Mouse (Mus musculus) heart, embryonic 10.5 days (tissue): Measurements from ENCODE around the gene Mtf2. TPM values are rescaled to one million over a fixed set of nuclear protein-coding genes. Genes with fewer than 3 reads are reported as not detected.

Source experiments
- DNase-seq: peaks from one replicate; pipeline ENCODE4 v3.0.0-alpha.2; 2017; ENCODE audit warnings: low spot score
- H3K27ac ChIP-seq: fragments of 300-500 bp; sonication (generic); 2 replicates; pipeline ENCODE4 v1.5.1; 2016; ENCODE audit warnings: mild to moderate bottlenecking
- H3K27me3 ChIP-seq: fragments of 300-500 bp; sonication (generic); 2 replicates; pipeline ENCODE4 v1.6.1; 2016; ENCODE audit warnings: mild to moderate bottlenecking; ENCODE audit not compliant: poor library complexity, insufficient read depth, severe bottlenecking
- H3K36me3 ChIP-seq: fragments of 300-500 bp; sonication (generic); 2 replicates; pipeline ENCODE4 v1.6.1; 2016; ENCODE audit warnings: mild to moderate bottlenecking, moderate library complexity
- H3K4me1 ChIP-seq: fragments of 300-500 bp; sonication (generic); 2 replicates; pipeline ENCODE4 v1.6.1; 2016; ENCODE audit warnings: mild to moderate bottlenecking
- H3K4me3 ChIP-seq: fragments of 300-500 bp; sonication (generic); 2 replicates; pipeline ENCODE4 v1.5.1; 2016; ENCODE audit warnings: mild to moderate bottlenecking, moderate library complexity
- H3K9me3 ChIP-seq: fragments of 300-500 bp; sonication (generic); 2 replicates; pipeline ENCODE4 v1.6.1; 2016; ENCODE audit warnings: mild to moderate bottlenecking, moderate library complexity
- WGBS: fragments of 180-500 bp; shearing (Covaris S2); methylation state at CpG from one replicate; pipeline ENCODE4 v1.1.7; 2016; 5-methylcytosine and 5-hydroxymethylcytosine counted together
- polyA plus RNA-seq: library from polyadenylated mRNA; unstranded; fragments of >200 nt; fragmentation: Nextera tagmentation; extraction: Ambion mirVana; gene quantifications from 2 replicates; pipeline ENCODE4 v1.2.1, GENCODE M21; 2016

Mtf2 gene
- polyA plus RNA-seq, 1 experiment from 2014 or later: 115 TPM

GRCm38 (mm10) chr5:108104306-108104705 lies 38.8 kb downstream of the Mtf2 start:
- Histone ChIP-seq H3K36me3 (peaks cover 69% of the 10 kb centered on the region), H3K4me3 (no peak overlapping the region), H3K27me3 (no peaks in the 10 kb centered on the region), H3K27ac (no peak overlapping the region), H3K9me3 (no peaks in the 10 kb centered on the region), H3K4me1 (no peaks in the 10 kb centered on the region)
- no peak for DNase-seq
- WGBS: 88% methylated on average over 5 of the region's 5 CpGs

- no peak overlapping the region for H3K27ac ChIP-seq
- H3K4me1 ChIP-seq: no peaks in the 10 kb centered on the region
- no peaks in the 10 kb centered on the region for H3K27me3 ChIP-seq
- H3K9me3 ChIP-seq: no peaks in the 10 kb centered on the region
- WGBS: 94% methylated on average over 7 of the region's 7 CpGs
- no peak overlapping the region for H3K4me3 ChIP-seq
- H3K36me3 ChIP-seq: peaks cover 37% of the 10 kb centered on the region
- no peak for DNase-seq
These were observed 43.9 kb downstream of the Mtf2 start for GRCm38 (mm10) chr5:108109346-108109745.

- Histone ChIP-seq H3K27me3 (no peaks in the 10 kb centered on the region), H3K36me3 (peaks cover 9% of the 10 kb centered on the region), H3K4me1 (no peaks in the 10 kb centered on the region), H3K9me3 (no peaks in the 10 kb centered on the region), H3K4me3 (no peak overlapping the region), H3K27ac (no peak overlapping the region)
- WGBS: 90% methylated on average over 4 of the region's 4 CpGs
- DNase-seq: peak; percentile 58
These were observed 52.2 kb downstream of the Mtf2 start for GRCm38 (mm10) chr5:108117693-108118092.

DNA sequence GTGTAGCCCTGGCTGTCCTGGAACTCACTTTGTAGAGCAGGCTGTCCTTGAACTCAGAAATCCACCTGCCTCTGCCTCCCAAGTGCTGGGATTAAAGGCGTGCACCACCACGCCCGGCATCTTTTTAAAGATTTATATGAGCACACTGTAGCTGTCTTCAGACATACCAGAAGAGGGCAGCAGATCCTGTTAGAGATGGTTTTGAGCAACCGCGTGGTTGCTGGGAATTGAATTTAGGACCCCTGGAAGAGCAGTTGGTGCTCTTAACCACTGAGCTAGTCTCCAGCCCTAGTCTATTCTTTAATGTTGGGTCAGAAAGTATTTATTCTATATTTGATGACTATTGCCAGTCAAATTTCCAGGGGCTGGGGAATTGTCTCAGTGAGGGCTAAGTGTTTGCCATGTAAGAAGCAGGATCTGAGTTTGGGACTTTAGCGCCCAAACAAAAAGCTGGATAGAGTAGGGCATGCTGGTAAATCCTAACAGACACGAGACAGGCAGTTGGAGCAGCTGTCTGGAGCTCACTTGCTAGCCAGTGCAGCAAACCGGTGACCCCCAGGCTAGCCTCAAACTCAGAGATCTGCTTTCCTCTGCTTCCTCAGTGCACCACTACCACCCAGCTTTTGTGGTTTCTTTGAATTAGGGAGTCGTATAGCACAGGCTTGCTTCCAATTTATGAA lies 54.9 kb downstream of the Mtf2 start:
- no peak overlapping the region for H3K27ac ChIP-seq
- peaks cover 13% of the 10 kb centered on the region for H3K36me3 ChIP-seq
- WGBS: 84% methylated on average over 9 of the region's 9 CpGs
- no peaks in the 10 kb centered on the region for H3K9me3 ChIP-seq
- no peak overlapping the region for H3K4me3 ChIP-seq
- no peaks in the 10 kb centered on the region for H3K27me3 ChIP-seq
- H3K4me1 ChIP-seq: no peaks in the 10 kb centered on the region
- DNase-seq: no peak

GRCm38 (mm10) chr5:108131849-108132440 lies 66.5 kb downstream of the Mtf2 start:
- no peak for DNase-seq
- Histone ChIP-seq H3K4me1 (0 out of 2 replicates have a peak, but pooled peaks cover 7% of the 10 kb centered on the region), H3K4me3 (peak overlapping the region; percentile 69), H3K36me3 (peaks cover 17% of the 10 kb centered on the region), H3K9me3 (no peaks in the 10 kb centered on the region), H3K27ac (peak overlapping the region; percentile 88), H3K27me3 (no peaks in the 10 kb centered on the region)
- WGBS: under 1% methylated on average over 32 of the region's 32 CpGs

DNA sequence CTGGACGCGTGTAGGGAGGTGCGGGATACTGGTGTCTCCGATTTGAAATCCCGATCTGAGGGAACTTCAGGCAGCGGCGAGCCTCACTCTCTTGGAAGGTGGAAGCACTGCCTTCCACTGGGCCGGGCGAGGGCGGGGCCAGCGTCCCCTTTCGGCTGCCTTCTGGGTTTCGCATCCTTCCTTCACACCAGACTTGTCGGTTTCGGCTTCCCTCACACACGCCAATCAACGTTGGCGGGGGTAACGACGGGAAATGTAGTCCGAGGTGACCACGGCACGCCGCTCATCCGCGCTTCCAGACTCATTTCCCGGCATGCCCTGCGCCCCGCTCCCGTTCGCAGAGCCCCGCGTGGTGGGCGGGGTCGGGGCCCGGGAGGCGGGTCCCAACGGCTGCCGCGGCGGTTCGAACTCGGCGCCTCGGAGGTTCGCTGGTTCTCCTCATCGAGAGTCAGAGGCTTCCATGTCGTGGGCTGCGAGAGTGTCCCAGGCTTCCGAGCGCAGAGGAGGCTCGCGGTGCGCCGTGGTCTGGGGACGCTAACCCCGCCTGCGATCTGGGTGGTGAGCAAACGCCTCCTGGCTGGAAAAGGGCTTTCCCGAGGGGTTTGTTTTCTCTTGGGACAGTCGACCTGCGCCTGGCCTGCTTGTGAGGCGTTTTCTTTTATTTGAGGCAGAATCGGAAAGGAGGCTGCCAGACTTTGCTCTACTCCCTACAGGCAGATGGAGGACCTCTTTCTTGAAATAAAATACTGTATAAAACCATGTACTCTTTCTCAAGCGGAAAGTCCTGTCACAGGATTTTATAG lies 67.2 kb downstream of the Mtf2 start, which contains the start of the genes Tmed5 and Ccdc18:
Gene Tmed5 (minus strand): TSS at position 180 of the 803 bp plus-strand sequence.
Gene Ccdc18 (plus strand): TSS at position 435 of the 803 bp plus-strand sequence.
- Histone ChIP-seq H3K27ac (peak within 1 kb of the TSS; percentile 88), H3K36me3 (peaks cover 15% of the 10 kb centered on the region), H3K27me3 (no peaks in the 10 kb centered on the region), H3K4me1 (0 out of 2 replicates have a peak, but pooled peaks cover 7% of the 10 kb centered on the region), H3K9me3 (no peaks in the 10 kb centered on the region), H3K4me3 (peak within 1 kb of the TSS; percentile 69)
- under 1% methylated on average over 65 of the region's 65 CpGs for WGBS
- DNase-seq: peak; percentile 99

DNA sequence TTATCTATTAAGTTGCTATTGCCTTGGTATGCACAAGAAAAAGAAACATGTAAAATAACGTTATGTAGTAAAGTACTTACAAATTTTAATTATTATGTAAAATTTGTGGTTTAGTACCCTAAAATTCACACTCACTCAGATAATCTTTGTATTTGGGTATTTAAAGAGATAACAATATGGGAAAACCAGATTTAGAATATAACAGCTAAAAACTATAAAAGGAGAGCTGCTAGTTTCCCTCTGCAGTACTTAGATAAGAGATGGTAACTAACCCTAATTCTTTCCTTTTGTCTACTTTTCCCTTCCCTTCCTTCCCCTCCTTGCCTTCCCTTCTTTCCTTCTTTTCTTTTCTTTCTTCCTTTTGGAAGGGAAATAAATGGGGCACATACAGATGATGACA lies 87.1 kb downstream of the Mtf2 start:
- Histone ChIP-seq H3K9me3 (no peaks in the 10 kb centered on the region), H3K4me3 (no peak overlapping the region), H3K36me3 (no peaks in the 10 kb centered on the region; the same call in 1 of the 2 replicates), H3K27me3 (no peaks in the 10 kb centered on the region), H3K4me1 (no peaks in the 10 kb centered on the region), H3K27ac (no peak overlapping the region)
- DNase-seq: no peak
- WGBS: 80% methylated on average over 1 of the region's 1 CpGs

Other genes with a start within 250 kb of the Mtf2 start
- 0.20 and 0.25 TPM in 2 replicates for gene Ube2d2b, start 235.6 kb upstream of the Mtf2 start, polyA plus RNA-seq
- 43.3 and 53.9 TPM in 2 replicates for gene Evi5, start 190.6 kb upstream of the Mtf2 start, polyA plus RNA-seq
- gene Rpl5, start 165.2 kb upstream of the Mtf2 start, polyA plus RNA-seq: 61.9 and 78.8 TPM in 2 replicates
- gene Fam69a, start 78.6 kb upstream of the Mtf2 start, polyA plus RNA-seq: 18.6 and 20.0 TPM in 2 replicates
- 28.7 and 33.8 TPM in 2 replicates for gene Tmed5, start 66.9 kb downstream of the Mtf2 start, polyA plus RNA-seq
- 5.1 and 9.8 TPM in 2 replicates for gene Ccdc18, start 67.2 kb downstream of the Mtf2 start, polyA plus RNA-seq
- 29.3 and 32.9 TPM in 2 replicates for gene Dr1, start 203.2 kb downstream of the Mtf2 start, polyA plus RNA-seq
- gene Pigg, start 246.9 kb downstream of the Mtf2 start, polyA plus RNA-seq: 6.9 and 7.9 TPM in 2 replicates